Mouse (Mus musculus) G1E (cell line): Measurements from ENCODE around the gene Piwil1.

Experiments used
- CTCF ChIP-seq: IDR thresholded peaks from 2 replicates; pipeline ENCODE4 v1.5.1; 2012; ENCODE audit warnings: low read depth, low read length, inconsistent platforms, mixed read lengths
- GATA1 ChIP-seq: IDR thresholded peaks from 2 replicates; pipeline ENCODE4 v1.6.1; 2012; ENCODE audit warnings: borderline replicate concordance, low read length, inconsistent platforms, mixed read lengths
- GATA2 ChIP-seq: IDR thresholded peaks from 2 replicates; pipeline ENCODE4 v1.6.1; 2012; ENCODE audit warnings: low read depth, low read length, inconsistent platforms, borderline replicate concordance
- POLR2AphosphoS5 ChIP-seq: IDR thresholded peaks from 2 replicates; pipeline ENCODE4 v1.6.1; 2012; ENCODE audit warnings: low read depth, low read length, inconsistent platforms; ENCODE audit not compliant: insufficient replicate concordance
- TAL1 ChIP-seq: conservative IDR thresholded peaks from 2 replicates; pipeline ENCODE4 v1.6.1; 2012; ENCODE audit warnings: low read depth, low read length, inconsistent platforms, mixed read lengths

DNA sequence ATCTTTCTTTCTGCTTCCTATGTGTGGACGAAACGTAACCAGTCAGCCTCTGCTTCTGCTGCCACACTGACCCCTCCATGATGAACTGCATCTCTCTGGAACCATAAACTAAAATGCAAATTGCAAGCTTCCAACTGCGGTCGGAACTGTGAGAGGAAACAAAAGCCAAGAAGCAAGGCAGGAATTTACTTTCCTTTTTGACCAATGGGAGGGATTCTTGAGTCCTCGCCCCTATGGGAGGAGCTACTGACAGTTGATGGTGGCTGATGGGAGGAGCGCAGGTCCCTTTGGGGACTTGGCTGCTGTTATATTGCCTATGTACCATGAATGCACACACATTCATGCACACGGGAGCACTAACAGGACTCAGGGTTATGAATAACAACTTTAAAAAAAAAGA, 38.3 kb upstream of the Piwil1 start:
- TF ChIP-seq CTCF = no peak
- TF ChIP-seq GATA1 = no peak
- no peak for TF ChIP-seq POLR2AphosphoS5
- TF ChIP-seq TAL1 = no peak
- no peak for TF ChIP-seq GATA2
